Mouse (Mus musculus) thymus, adult 2 months (tissue): ENCODE results near the gene Tmem151b.

Experiments used
- CTCF ChIP-seq: fragments of 200-500 bp; IDR thresholded peaks from 2 replicates; pipeline ENCODE4 v1.5.1; 2012; ENCODE audit warnings: mild to moderate bottlenecking, control low read depth, low read length, moderate library complexity, borderline replicate concordance; ENCODE audit not compliant: control insufficient read depth, poor library complexity, insufficient read depth; ENCODE audit errors: extremely low read depth
- POLR2A ChIP-seq: fragments of 200-500 bp; IDR thresholded peaks from 2 replicates; pipeline ENCODE4 v1.6.1; 2012; ENCODE audit warnings: mild to moderate bottlenecking, low read length, control low read depth, moderate library complexity; ENCODE audit not compliant: control insufficient read depth, poor library complexity, insufficient read depth; ENCODE audit errors: extremely low read depth

- TF ChIP-seq POLR2A (no peak), CTCF (no peak)
Observed at GRCm38 (mm10) chr17:45580958-45581477, 31.5 kb upstream of the Tmem151b start.
